Mouse (Mus musculus): Measurements from ENCODE around the gene Dab1.

- TF ChIP-seq POLR2A (IDR thresholded peaks at IDR 0.05; ENCODE audit: extremely low read depth, insufficient read depth, low read length), result no peak
- TF ChIP-seq CTCF (IDR thresholded peaks at IDR 0.05; ENCODE audit: low read depth, low read length), result no peak
Observed at GRCm38 (mm10) chr4:104337279-104337678, 718.1 kb downstream of the Dab1 start.
